Mouse (Mus musculus) cerebellum, adult 9-11 months (tissue): ENCODE measurements around the gene Pkp4.

Experiments used
- DNase-seq: peaks from one replicate; pipeline ENCODE4 v3.0.0; 2022

Pkp4 gene

GRCm38 (mm10) chr2:59219997-59220789, 59.5 kb downstream of the Pkp4 start:
- DNase-seq, result no peak

GRCm38 (mm10) chr2:59226383-59226782, 65.7 kb downstream of the Pkp4 start:
- no peak for DNase-seq

- DNase-seq, result no peak
Observed at GRCm38 (mm10) chr2:59227011-59227410, 66.4 kb downstream of the Pkp4 start.

GRCm38 (mm10) chr2:59227508-59228263, 67.0 kb downstream of the Pkp4 start:
- DNase-seq, result no peak

- DNase-seq, result peak; percentile 85
Observed at GRCm38 (mm10) chr2:59229250-59229895, 68.7 kb downstream of the Pkp4 start.

GRCm38 (mm10) chr2:59230656-59231055, 70.0 kb downstream of the Pkp4 start:
- DNase-seq, result no peak

GRCm38 (mm10) chr2:59231514-59231913, 70.9 kb downstream of the Pkp4 start:
- DNase-seq, result no peak

GRCm38 (mm10) chr2:59233294-59233923, 72.8 kb downstream of the Pkp4 start:
- DNase-seq, result peak; percentile 54

- DNase-seq, result no peak
Observed at GRCm38 (mm10) chr2:59233936-59234335, 73.3 kb downstream of the Pkp4 start.

- DNase-seq, result no peak
Observed at GRCm38 (mm10) chr2:59234537-59234936, 73.9 kb downstream of the Pkp4 start.

- DNase-seq, result no peak
Observed at GRCm38 (mm10) chr2:59239841-59240395, 79.3 kb downstream of the Pkp4 start.

GRCm38 (mm10) chr2:59242117-59242516, 81.5 kb downstream of the Pkp4 start:
- no peak for DNase-seq

GRCm38 (mm10) chr2:59244273-59245097, 83.8 kb downstream of the Pkp4 start:
- no peak for DNase-seq

- DNase-seq, result no peak
Observed at GRCm38 (mm10) chr2:59245098-59245388, 84.4 kb downstream of the Pkp4 start.

- no peak for DNase-seq
Observed at GRCm38 (mm10) chr2:59248806-59249205, 88.2 kb downstream of the Pkp4 start.

GRCm38 (mm10) chr2:59252818-59253217, 92.2 kb downstream of the Pkp4 start:
- no peak for DNase-seq

GRCm38 (mm10) chr2:59253435-59253834, 92.8 kb downstream of the Pkp4 start:
- no peak for DNase-seq

GRCm38 (mm10) chr2:59258821-59259231, 98.2 kb downstream of the Pkp4 start:
- no peak for DNase-seq

- no peak for DNase-seq
Observed at GRCm38 (mm10) chr2:59259346-59259745, 98.7 kb downstream of the Pkp4 start.

- no peak for DNase-seq
Observed at GRCm38 (mm10) chr2:59261203-59261602, 100.6 kb downstream of the Pkp4 start.

GRCm38 (mm10) chr2:59266428-59266827, 105.8 kb downstream of the Pkp4 start:
- no peak for DNase-seq

- DNase-seq, result peak; percentile 24
Observed at GRCm38 (mm10) chr2:59271835-59272234, 111.2 kb downstream of the Pkp4 start.
